Mouse (Mus musculus): ENCODE results near the gene Fxyd1. TPM values are rescaled to one million over a fixed set of nuclear protein-coding genes. Genes with fewer than 3 reads are reported as not detected.

The Fxyd1 gene
- polyA plus RNA-seq, 1 experiment: 119 TPM

DNA sequence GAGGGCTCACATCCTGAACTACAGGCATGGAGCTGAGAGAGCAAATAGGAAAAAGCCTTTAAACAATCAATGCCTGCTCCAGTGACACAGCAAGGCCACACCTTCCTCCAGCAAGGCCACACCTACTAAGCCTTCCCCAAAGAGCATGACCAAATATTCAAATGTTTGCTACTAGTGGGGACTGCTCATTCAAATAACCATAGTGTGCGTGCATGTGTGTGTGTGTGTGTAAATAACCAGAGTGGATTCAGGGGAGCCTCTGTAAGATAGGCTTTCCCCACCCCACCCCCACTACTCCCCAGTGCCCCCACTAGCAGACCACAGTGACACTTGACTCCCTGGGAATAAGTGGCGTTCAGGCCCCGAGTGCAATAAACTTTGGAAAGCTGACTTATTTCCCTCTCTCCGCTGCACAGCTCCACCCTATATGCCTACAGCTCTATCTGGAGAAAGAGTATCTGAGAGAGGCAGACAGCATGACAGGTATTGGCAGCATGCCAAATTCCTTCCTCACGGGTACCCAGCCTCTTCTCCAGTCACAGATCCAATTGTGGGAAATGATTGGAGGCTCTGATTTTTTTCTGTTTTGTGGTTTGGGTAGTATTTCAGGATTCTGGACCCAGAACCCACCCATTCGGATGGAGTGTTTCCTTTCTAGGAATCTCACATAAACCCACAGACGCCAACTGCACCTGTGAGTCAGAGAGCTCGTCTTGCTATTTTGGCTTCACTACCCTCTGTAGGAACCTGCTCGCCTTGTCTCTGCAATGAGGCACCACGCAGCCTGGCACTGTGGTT lies 39.7 kb downstream of the Fxyd1 start:
- DNase-seq: peak; percentile 28
- WGBS: 35% methylated on average over 10 of the region's 10 CpGs
- H3K27ac ChIP-seq (ENCODE audit: insufficient read depth, low read depth, low read length): no peak overlapping the region

GRCm38 (mm10) chr7:31012971-31013370 lies 44.0 kb downstream of the Fxyd1 start:
- Histone ChIP-seq H3K4me1 (ENCODE audit: control insufficient read depth, insufficient read depth, low read length) (no peaks in the 10 kb centered on the region), H3K27me3 (replicated peaks; ENCODE audit: control insufficient read depth, insufficient read depth, low read length) (no peaks in the 10 kb centered on the region), H3K4me3 (ENCODE audit: insufficient read depth, low read depth, low read length) (no peak overlapping the region), H3K27ac (ENCODE audit: insufficient read depth, low read depth, low read length) (no peak overlapping the region), H3K36me3 (ENCODE audit: control insufficient read depth, insufficient read depth, low read length) (no peaks in the 10 kb centered on the region)
- no peak for DNase-seq
- TF ChIP-seq CTCF (conservative IDR thresholded peaks at IDR 0.05; ENCODE audit: insufficient read depth, insufficient read length, low read depth, low read length) (no peak), POLR2A (IDR thresholded peaks at IDR 0.05; ENCODE audit: low read depth, low read length) (no peak)
- 72% methylated on average over 5 of the region's 5 CpGs for WGBS

More for the DNA sequence above, 39.7 kb downstream of the Fxyd1 start:
- H3K27me3 ChIP-seq (replicated peaks; ENCODE audit: control insufficient read depth, insufficient read depth, low read length): no peaks in the 10 kb centered on the region
- TF ChIP-seq CTCF (conservative IDR thresholded peaks at IDR 0.05; ENCODE audit: insufficient read depth, insufficient read length, low read depth, low read length): no peak
- H3K4me3 ChIP-seq (ENCODE audit: insufficient read depth, low read depth, low read length): no peak overlapping the region
- H3K4me1 ChIP-seq (ENCODE audit: control insufficient read depth, insufficient read depth, low read length): no peaks in the 10 kb centered on the region
- no peaks in the 10 kb centered on the region for H3K36me3 ChIP-seq (ENCODE audit: control insufficient read depth, insufficient read depth, low read length)

GRCm38 (mm10) chr7:31008889-31009288 lies 48.1 kb downstream of the Fxyd1 start:
- H3K4me1 ChIP-seq (ENCODE audit: control insufficient read depth, insufficient read depth, low read length): no peaks in the 10 kb centered on the region
- WGBS: 19% methylated on average over 3 of the region's 3 CpGs
- no peak overlapping the region for H3K4me3 ChIP-seq (ENCODE audit: insufficient read depth, low read depth, low read length)
- H3K27ac ChIP-seq (ENCODE audit: insufficient read depth, low read depth, low read length): no peak overlapping the region
- no peaks in the 10 kb centered on the region for H3K36me3 ChIP-seq (ENCODE audit: control insufficient read depth, insufficient read depth, low read length)
- no peak for DNase-seq
- TF ChIP-seq POLR2A (IDR thresholded peaks at IDR 0.05; ENCODE audit: low read depth, low read length) (no peak), CTCF (conservative IDR thresholded peaks at IDR 0.05; ENCODE audit: insufficient read depth, insufficient read length, low read depth, low read length) (no peak)
- no peaks in the 10 kb centered on the region for H3K27me3 ChIP-seq (replicated peaks; ENCODE audit: control insufficient read depth, insufficient read depth, low read length)

DNA sequence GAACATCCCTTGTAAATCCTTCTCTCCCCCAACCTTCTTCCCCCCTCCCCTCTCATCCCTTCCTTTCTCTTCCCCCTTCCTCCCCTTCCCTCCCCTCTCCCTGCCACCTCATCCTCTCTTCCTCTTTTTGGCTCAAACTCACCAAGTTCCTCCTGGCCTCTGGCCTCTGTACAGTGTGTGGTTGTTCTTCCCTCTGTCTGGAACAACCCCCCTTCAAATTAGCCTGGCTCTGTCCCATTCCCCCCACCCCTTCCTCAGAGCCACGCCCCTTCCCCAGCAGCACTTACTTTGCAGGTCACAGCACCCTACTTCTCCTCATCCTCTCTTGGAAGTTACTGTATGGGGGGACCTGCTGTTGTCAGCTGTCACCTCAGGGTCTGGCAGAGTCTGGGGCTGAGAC lies 48.8 kb downstream of the Fxyd1 start:
- Histone ChIP-seq H3K4me1 (ENCODE audit: control insufficient read depth, insufficient read depth, low read length) (no peaks in the 10 kb centered on the region), H3K27ac (ENCODE audit: insufficient read depth, low read depth, low read length) (no peak overlapping the region), H3K27me3 (replicated peaks; ENCODE audit: control insufficient read depth, insufficient read depth, low read length) (no peaks in the 10 kb centered on the region), H3K36me3 (ENCODE audit: control insufficient read depth, insufficient read depth, low read length) (no peaks in the 10 kb centered on the region), H3K4me3 (ENCODE audit: insufficient read depth, low read depth, low read length) (no peak overlapping the region)
- 58% methylated on average over 1 of the region's 1 CpGs for WGBS
- peak; percentile 15 for DNase-seq
- TF ChIP-seq CTCF (conservative IDR thresholded peaks at IDR 0.05; ENCODE audit: insufficient read depth, insufficient read length, low read depth, low read length) (no peak), POLR2A (IDR thresholded peaks at IDR 0.05; ENCODE audit: low read depth, low read length) (no peak)

- Histone ChIP-seq H3K27me3 (replicated peaks; ENCODE audit: control insufficient read depth, insufficient read depth, low read length) (no peaks in the 10 kb centered on the region), H3K27ac (ENCODE audit: insufficient read depth, low read depth, low read length) (no peak overlapping the region), H3K36me3 (ENCODE audit: control insufficient read depth, insufficient read depth, low read length) (no peaks in the 10 kb centered on the region), H3K4me1 (ENCODE audit: control insufficient read depth, insufficient read depth, low read length) (no peaks in the 10 kb centered on the region), H3K4me3 (ENCODE audit: insufficient read depth, low read depth, low read length) (no peak overlapping the region)
- 94% methylated on average over 1 of the region's 1 CpGs for WGBS
- DNase-seq: no peak
- TF ChIP-seq CTCF (conservative IDR thresholded peaks at IDR 0.05; ENCODE audit: insufficient read depth, insufficient read length, low read depth, low read length) (no peak), POLR2A (IDR thresholded peaks at IDR 0.05; ENCODE audit: low read depth, low read length) (no peak)
Measured at GRCm38 (mm10) chr7:31007775-31008174, 49.2 kb downstream of the Fxyd1 start.

- no peak overlapping the region for H3K4me3 ChIP-seq (ENCODE audit: insufficient read depth, low read depth, low read length)
- H3K27me3 ChIP-seq (replicated peaks; ENCODE audit: control insufficient read depth, insufficient read depth, low read length): no peaks in the 10 kb centered on the region
- TF ChIP-seq POLR2A (IDR thresholded peaks at IDR 0.05; ENCODE audit: low read depth, low read length) (no peak), CTCF (conservative IDR thresholded peaks at IDR 0.05; ENCODE audit: insufficient read depth, insufficient read length, low read depth, low read length) (no peak)
- no peaks in the 10 kb centered on the region for H3K36me3 ChIP-seq (ENCODE audit: control insufficient read depth, insufficient read depth, low read length)
- DNase-seq: peak; percentile 65
- WGBS: 65% methylated on average over 8 of the region's 8 CpGs
- peak overlapping the region; percentile 65 for H3K27ac ChIP-seq (ENCODE audit: insufficient read depth, low read depth, low read length)
- H3K4me1 ChIP-seq (ENCODE audit: control insufficient read depth, insufficient read depth, low read length): no peaks in the 10 kb centered on the region
Measured at GRCm38 (mm10) chr7:31002650-31003049, 54.3 kb downstream of the Fxyd1 start.

Other genes with a start within 250 kb of the Fxyd1 start
- gene Ffar2, start 233.4 kb downstream of the Fxyd1 start, polyA plus RNA-seq (2012; rRNA removed): 1.2 and 1.4 TPM in 2 replicates
- 0.07 and 0.08 TPM in 2 replicates for gene Ffar3, start 201.0 kb downstream of the Fxyd1 start, polyA plus RNA-seq (2012; rRNA removed)
- gene Ffar1, start 195.6 kb downstream of the Fxyd1 start, polyA plus RNA-seq (2012; rRNA removed): 0.03 and 0.48 TPM in 2 replicates
- gene Cd22, start 176.9 kb downstream of the Fxyd1 start, polyA plus RNA-seq (2012; rRNA removed): 0.42 and 11.2 TPM in 2 replicates
- gene Mag, start 142.3 kb downstream of the Fxyd1 start, polyA plus RNA-seq (2012; rRNA removed): 0.71 and 0.94 TPM in 2 replicates
- gene Hamp2, start 132.5 kb downstream of the Fxyd1 start, polyA plus RNA-seq (2012; rRNA removed): 1.1 TPM in 1 of 2 replicates, not detected in the other
- gene Hamp, start 113.2 kb downstream of the Fxyd1 start, polyA plus RNA-seq (2012; rRNA removed): not detected in 2 replicates
- 118 and 124 TPM in 2 replicates for gene Usf2, start 100.4 kb downstream of the Fxyd1 start, polyA plus RNA-seq (2012; rRNA removed)
- gene Lsr, start 83.7 kb downstream of the Fxyd1 start, polyA plus RNA-seq (2012; rRNA removed): 60.7 and 70.2 TPM in 2 replicates
- gene Fam187b, start 83.4 kb downstream of the Fxyd1 start, polyA plus RNA-seq (2012; rRNA removed): 9.1 and 12.7 TPM in 2 replicates
- 37.2 and 54.2 TPM in 2 replicates for gene Fxyd5, start 14.7 kb downstream of the Fxyd1 start, polyA plus RNA-seq (2012; rRNA removed)
- 1.8 and 2.2 TPM in 2 replicates for gene Fxyd7, start 5.7 kb downstream of the Fxyd1 start, polyA plus RNA-seq (2012; rRNA removed)
- 0.99 and 2.2 TPM in 2 replicates for gene Lgi4, start 2.1 kb upstream of the Fxyd1 start, polyA plus RNA-seq (2012; rRNA removed)
- gene Fxyd3, start 19.5 kb upstream of the Fxyd1 start, polyA plus RNA-seq (2012; rRNA removed): 4.8 and 5.1 TPM in 2 replicates
- 626 and 739 TPM in 2 replicates for gene Hpn, start 58.1 kb upstream of the Fxyd1 start, polyA plus RNA-seq (2012; rRNA removed)
- 25.1 and 27.9 TPM in 2 replicates for gene Scn1b, start 69.8 kb upstream of the Fxyd1 start, polyA plus RNA-seq (2012; rRNA removed)
- 53.8 and 57.1 TPM in 2 replicates for gene Gramd1a, start 98.7 kb upstream of the Fxyd1 start, polyA plus RNA-seq (2012; rRNA removed)
- not detected in 2 replicates for gene Scgb2b2, start 233.3 kb upstream of the Fxyd1 start, polyA plus RNA-seq (2012; rRNA removed)
- gene Scgb1b2, start 234.6 kb upstream of the Fxyd1 start, polyA plus RNA-seq (2012; rRNA removed): not detected in 2 replicates